Mouse (Mus musculus): Measurements from ENCODE around the gene Ttc30a2.
A peak's percentile ranks its signal among the peaks of the same experiment; 100 is the strongest.

DNA sequence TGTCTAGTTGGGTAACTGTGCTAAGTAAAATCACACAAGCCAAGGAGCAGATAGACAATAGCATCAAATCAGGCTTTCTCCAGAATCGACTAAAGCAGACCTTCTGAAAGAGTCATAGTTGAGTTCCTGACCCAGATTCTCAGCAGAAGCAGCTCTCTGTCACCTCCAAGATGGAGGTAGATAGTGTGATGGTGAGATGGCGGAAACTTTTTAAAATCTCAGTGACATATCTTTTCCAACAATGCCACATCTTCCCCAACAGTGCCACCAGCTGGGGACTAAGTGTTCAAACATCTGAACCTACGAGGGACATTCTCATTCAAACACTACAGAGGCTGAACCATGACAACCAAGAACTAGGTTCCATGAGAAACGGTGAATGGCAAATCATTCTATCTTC is 4.7 kb upstream of the Ttc30a2 start:
- TF ChIP-seq CTCF (IDR thresholded peaks at IDR 0.05) (0 out of 2 replicates have a peak, but pooled peaks have one; percentile 4), EP300 (IDR thresholded peaks at IDR 0.05; ENCODE audit: insufficient read depth, low read depth, low read length) (no peak)
